Mouse (Mus musculus) mesoderm, embryonic 11.5 days (tissue): ENCODE measurements at regions not wholly inside any gene's neighbourhood (a gene's known extent, or its start where the extent isn't known, plus 50 kb on each side); places are given as distances from the start of the nearest gene placed in this dataset.

ENCODE experiments used
- DNase-seq: peaks from one replicate; pipeline ENCODE4 v3.0.0-alpha.2; 2012; ENCODE audit warnings: low read depth, low spot score

DNA sequence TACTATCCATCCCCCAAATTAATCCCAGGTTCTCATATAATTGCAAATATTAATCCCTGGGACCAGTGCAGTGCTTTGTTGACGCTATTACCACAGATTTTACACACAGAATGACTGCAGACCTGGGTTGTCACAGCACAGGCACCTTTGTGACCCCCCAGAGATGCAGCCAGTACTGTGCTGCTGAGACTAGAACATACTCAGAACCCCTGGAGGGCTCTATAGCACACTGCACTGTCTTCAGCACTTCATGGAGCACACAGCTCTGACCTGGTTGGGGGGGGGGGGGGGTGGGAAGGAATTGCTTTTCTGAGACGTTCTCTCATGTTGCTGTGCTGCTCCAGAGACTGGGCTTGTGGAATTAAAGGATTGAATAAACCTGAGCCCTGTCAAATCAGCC is 154.9 kb upstream of the Gm34302 start:
- DNase-seq, result no peak

DNA sequence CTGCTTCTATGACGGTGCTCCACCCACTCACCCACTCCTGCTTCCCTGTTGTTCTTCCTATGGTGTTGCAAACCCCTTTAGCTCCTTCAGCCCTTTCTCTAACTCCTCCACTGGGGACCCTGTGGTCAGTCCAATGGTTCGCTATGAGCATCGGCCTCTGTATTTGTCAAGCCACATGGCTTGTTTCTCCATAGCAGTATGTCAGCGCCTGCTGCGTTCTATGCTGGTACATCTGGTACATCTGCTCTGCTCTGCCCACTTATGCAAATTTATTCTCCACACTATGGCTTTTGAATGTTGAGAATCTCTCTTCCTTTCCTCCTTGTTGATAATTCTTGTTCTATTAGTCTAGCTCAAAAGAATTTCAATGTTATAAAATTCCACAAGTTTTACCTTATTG is 154.2 kb upstream of the Gm34302 start:
- no peak for DNase-seq

DNA sequence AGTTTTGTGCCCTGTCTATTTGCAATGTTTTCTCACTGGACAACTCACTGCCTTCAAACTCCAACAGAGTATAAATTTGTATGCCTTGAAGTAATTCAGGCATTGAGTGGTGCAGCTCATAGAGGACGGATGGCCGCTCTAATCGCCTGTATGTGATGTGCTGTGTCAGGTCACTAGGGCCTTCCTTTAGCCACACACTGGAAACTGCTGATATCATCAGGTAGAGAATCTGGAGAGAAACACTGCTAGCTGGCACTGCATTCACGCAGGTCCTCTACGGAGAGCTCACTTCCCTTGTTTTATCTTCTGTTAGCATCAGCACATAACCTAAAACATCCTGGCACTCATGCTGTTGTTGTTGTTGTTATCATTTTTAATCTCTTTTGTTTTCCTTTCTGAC is 144.0 kb upstream of the Gm34302 start:
- no peak for DNase-seq

DNA sequence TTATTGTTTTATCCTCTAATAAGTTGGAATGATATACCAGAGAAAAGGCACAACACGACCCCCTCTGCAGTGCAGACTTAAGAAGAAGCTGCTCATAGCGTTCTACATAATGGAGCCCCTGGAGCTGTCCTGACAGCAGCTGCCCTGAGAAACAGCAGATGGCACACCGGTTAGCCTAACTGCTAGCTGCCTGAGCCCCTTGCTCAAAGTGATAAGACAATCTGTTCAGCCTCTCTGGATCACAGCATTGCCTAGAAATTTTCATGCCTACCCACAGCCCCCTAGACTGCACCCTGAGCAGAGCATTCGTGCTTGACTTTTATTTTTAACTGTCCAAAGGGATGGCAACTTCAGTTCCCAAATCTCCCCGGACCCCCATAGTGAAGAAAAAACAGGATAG is 132.4 kb upstream of the Gm34302 start:
- DNase-seq, result peak; percentile 39

- DNase-seq, result no peak
Measured at GRCm38 (mm10) chr3:63613652-63614051, 130.0 kb upstream of the Gm34302 start.

DNA sequence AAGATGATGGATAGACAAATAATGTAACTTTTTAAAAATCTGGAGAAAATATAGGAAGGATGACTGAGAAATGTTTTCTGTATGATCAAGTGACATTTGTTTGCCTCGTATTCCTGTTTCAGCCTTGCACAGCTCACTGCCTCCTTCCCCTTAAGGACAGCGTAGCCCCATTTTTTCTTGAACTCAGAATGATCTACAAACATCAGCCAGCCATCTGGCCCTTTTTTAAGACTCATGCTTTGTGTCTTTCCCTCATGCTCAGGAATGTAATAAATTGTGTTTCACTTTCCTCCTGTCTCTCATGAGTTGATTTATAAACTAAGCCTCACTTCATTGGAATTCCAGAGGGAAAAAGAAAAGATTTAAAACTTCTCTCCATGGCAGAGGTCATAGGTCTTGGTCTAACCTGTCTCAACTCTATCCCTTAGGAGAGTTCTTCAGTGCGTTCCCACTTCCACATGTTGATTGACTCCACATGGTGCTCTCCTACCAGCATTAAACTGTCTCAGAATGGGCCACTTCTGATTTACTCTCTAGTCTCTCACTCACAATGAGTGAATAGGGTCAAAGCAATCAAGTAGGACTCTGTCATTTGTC is 129.2 kb upstream of the Gm34302 start:
- DNase-seq, result peak; percentile 84

GRCm38 (mm10) chr3:63610113-63610919 is 126.6 kb upstream of the Gm34302 start:
- no peak for DNase-seq

DNA sequence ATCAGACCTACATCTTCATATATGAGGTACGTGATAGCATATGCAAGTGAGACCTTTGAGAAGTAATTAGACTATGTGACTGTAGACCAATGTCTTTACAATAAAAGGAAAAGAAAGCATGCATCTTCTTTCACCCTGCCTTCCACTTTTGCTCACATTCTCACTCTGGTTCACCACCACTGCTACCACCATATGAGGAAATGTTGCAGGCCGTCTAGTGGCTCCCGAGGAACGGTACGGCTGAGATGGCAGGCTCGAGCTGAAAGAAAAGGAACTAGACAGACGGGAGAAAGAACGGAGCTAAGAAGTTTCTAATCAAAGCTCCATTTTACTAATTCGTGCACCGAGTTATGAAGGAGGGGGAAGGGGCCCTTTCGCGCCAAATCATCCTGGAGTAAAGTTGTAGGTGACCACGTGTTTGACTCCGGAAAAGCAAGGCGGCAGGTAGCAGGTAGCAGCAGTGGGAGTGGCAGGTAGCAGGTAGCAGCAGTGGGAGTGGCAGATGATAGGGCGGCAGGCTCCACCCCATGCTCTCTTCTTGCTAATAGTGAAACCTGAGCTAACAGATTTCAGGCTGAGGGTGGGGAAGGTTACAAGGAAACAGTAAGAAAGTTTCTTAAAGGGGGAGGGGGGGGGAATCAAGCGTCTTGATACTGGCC is 125.9 kb upstream of the Gm34302 start:
- DNase-seq, result no peak

- peak; percentile 37 for DNase-seq
Measured at GRCm38 (mm10) chr3:63582717-63583696, 99.3 kb upstream of the Gm34302 start.

DNA sequence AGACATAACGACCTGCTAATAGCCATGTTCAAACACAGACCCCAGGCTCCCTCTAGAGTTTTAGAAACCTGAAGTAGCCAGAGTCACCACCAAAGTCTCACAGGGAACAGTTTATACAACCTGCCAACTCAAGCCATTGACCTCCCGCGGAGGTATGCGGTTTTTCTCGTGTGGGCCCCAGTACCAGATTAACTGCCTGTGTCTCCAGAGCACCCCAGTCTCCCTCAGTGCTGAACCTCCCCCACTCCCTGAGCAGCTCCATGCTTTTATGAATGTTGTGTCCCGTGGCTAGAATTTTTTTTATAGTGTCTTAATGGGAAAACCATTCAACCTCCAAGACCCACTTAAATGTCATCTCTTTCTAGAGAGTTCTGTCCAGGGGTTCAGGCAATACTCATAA is 98.5 kb upstream of the Gm34302 start:
- no peak for DNase-seq

DNA sequence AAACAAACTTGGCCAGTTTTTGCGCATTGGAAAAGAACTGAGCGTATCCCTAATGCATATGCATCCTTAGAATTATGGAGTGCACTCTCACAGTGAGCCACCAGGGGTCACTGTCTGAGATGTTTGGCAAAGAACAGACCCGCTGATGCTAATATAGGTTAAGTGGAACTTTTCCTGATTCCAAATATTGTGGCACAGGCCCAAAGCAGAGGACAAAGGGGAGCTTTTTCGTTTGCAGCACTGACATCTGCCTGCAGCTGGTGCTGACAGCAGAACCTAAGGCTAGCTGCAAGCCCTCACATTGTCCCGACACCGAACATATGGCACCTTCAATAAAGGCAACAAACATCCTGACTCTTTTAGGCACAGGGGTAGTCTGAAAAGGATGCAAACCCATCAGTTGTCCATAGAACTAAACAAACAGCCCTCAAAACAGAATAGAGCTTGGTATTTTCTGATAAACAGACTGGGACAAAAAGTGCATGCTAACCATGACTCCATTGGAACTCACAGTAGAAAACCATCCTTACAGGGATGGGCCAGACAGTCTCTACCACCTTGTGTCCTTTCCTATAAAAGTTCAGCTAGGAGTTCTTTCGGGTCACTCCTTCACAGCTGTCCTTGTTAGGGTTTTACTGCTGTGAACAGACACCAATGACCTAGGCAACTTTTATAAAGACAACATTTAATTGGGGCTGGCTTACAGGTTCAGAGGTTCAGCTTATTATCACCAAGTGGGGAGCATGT is 87.1 kb upstream of the Gm34302 start:
- DNase-seq, result peak; percentile 82

DNA sequence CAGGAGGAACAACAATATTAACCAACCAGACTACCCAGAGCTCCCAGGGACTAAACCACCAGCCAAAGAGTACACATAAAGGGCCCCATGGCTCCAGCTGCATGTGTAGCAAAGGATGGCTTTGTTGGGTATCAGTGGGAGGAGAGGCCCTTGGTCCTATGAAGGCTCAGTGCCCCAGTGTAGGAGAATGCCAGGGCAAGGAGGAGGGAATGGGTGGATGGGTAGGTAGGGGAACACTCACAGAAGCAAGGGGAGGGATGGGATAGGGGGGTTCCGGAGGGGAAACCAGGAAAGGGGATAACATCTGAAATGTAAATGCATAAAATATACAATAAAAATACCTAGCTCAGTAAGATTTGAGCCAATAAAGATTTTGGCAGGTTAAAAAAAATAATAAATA is 86.4 kb upstream of the Gm34302 start:
- DNase-seq, result no peak

DNA sequence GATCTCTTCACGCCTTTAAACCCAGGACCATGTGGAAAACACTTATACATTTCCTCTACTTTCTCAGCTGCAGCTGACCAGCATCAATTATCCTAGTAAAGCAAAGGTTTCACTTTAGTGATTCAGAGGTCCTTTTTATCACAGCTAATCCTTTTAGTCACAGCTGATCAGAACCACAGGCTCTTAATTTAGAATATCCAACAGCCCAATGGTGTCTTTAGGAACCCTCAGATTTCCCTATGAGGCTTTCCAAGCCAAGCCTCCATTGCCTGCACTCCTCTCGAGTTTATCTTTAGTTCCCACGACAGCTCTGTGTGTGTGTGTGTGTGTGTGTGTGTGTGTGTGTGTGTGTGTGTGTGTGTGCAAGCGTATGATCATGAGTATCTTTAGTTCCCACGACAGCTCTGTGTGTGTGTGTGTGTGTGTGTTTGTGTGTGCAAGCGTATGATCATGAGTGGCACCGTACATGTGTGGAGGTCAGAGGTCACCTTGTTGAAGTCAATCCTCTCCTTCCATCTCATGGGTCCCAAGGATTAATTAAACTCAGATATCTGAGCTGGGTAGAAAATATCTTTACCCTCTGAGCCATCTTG is 85.4 kb upstream of the Gm34302 start:
- no peak for DNase-seq

GRCm38 (mm10) chr3:63567726-63568125 is 84.0 kb upstream of the Gm34302 start:
- no peak for DNase-seq

DNA sequence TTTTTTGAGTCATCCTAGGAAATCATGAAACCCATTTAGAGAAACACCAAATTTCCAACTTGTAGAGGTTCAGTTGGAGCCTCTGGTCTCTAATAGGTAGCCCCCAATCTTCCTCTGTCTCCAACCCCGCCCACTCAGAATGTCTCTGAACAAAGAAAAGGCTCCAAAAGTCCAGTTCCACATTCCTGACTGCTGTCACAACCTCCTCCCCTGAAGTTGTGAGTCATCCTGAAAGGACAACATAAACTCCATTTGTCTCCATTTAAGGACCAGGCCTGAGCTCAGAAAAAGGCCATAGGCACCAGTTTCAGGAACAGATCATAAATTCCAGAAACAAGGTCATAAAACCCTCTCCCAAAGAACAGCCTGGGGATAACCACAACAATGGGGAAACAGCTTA is 79.4 kb upstream of the Gm34302 start:
- no peak for DNase-seq

GRCm38 (mm10) chr3:63562532-63562931 is 78.9 kb upstream of the Gm34302 start:
- no peak for DNase-seq

DNA sequence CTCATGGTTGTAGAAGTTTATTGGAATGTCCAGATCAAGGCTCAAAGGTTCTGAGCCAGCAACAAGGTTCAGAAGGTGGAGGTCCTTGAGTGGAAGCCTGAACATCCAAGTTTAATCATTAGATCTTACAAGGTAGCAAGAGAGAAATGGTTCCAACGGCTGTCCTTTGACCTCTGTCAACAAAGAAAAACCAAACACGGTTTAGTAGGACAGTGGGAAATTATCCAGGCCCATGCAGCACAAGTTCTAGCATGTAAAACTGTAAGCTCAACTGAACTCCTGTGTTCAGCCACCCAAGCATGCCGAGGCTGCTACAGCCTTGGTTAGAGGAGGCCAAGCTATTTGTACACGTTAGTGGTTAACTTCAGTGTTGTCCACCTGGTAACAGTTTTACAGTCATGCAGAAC is 77.1 kb upstream of the Gm34302 start:
- DNase-seq, result no peak

- DNase-seq, result no peak
Measured at GRCm38 (mm10) chr3:63556741-63557140, 73.1 kb upstream of the Gm34302 start.

DNA sequence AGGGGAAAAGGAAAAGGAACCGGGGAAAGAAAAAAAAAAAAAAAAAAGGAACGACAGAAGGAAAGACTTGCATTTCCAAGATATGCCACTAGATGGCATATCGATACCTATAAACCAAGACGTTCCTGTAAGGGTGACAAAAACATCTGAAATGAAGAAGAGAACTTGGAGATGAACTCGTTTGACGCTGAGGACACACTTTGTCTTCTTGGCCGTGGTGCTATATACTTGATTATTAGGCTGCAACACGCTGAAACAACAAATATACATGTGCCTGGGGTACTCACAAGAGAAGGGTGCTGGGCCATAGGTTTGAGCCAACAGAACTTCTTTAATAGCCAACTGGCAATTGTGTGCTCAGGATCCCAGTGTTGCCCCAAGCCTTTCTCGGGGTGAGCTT is 71.2 kb upstream of the Gm34302 start:
- DNase-seq, result peak; percentile 86

DNA sequence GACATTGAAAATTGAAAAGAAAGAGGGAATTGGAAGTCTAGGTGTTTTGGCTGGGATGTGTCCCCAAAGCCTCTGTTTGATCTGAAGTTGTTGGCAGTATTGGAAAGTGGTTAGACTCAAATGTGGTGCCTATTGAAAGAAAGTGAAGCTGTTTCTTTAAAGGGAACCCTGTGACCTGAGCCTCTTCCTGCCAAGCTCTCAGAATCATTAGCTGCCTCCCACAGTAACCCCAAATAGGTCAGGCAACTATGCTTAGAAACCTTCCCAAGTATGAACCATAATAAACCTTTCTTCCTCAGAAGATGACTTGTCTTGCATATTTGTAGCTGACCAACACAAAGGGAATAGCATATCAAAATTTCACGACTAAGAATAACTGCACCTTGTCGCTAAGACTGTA is 69.7 kb upstream of the Gm34302 start:
- DNase-seq, result no peak

GRCm38 (mm10) chr3:63551661-63552060 is 68.0 kb upstream of the Gm34302 start:
- DNase-seq, result no peak
